Mouse (Mus musculus) limb, embryonic 14.5 days (tissue): ENCODE data around the gene Samd11. TPM values are rescaled to one million over a fixed set of nuclear protein-coding genes. Genes with fewer than 3 reads are reported as not detected.
A peak's percentile ranks its signal among the peaks of the same experiment; 100 is the strongest.

ENCODE experiments used
- ATAC-seq: fragments of 200-750 bp; cut with Nextera tagmentation; 2 replicates; pipeline ENCODE4 v1.8.0; 2017; ENCODE audit warnings: low read depth, moderate number of reproducible peaks, moderate TSS enrichment; ENCODE audit not compliant: low FRiP score
- DNase-seq: peaks from one replicate; pipeline ENCODE4 v3.0.0-alpha.2; 2015; ENCODE audit warnings: low spot score
- H3K27ac ChIP-seq: fragments of 300-500 bp; sonication (generic); replicated peaks from 2 replicates; pipeline ENCODE4 v1.5.1; 2014; ENCODE audit warnings: low read depth, mild to moderate bottlenecking, low read length, moderate library complexity, mixed read lengths
- H3K27me3 ChIP-seq: fragments of 300-500 bp; sonication (generic); 2 replicates; pipeline ENCODE4 v1.6.1; 2014; ENCODE audit warnings: low read length, mixed read lengths; ENCODE audit not compliant: control insufficient read depth, insufficient read depth
- H3K36me3 ChIP-seq: fragments of 300-500 bp; sonication (generic); 2 replicates; pipeline ENCODE4 v1.6.1; 2014; ENCODE audit warnings: mild to moderate bottlenecking, low read length, moderate library complexity, mixed read lengths; ENCODE audit not compliant: control insufficient read depth, insufficient read depth
- H3K4me1 ChIP-seq: fragments of 300-500 bp; sonication (generic); 2 replicates; pipeline ENCODE4 v1.6.1; 2014; ENCODE audit warnings: antibody characterized with exemption, low read length, mixed read lengths; ENCODE audit not compliant: control insufficient read depth, insufficient read depth
- H3K4me2 ChIP-seq: fragments of 300-500 bp; sonication (generic); replicated peaks from 2 replicates; pipeline ENCODE4 v1.6.1; 2014; ENCODE audit warnings: low read depth, mild to moderate bottlenecking, low read length, moderate library complexity; ENCODE audit not compliant: severe bottlenecking
- H3K4me3 ChIP-seq: fragments of 300-500 bp; sonication (generic); replicated peaks from 2 replicates; pipeline ENCODE4 v1.5.1; 2014; ENCODE audit warnings: low read length
- H3K9ac ChIP-seq: fragments of 300-500 bp; sonication (generic); 2 replicates; pipeline ENCODE4 v1.6.1; 2014; ENCODE audit warnings: mild to moderate bottlenecking, low read depth, low read length, moderate library complexity; ENCODE audit not compliant: severe bottlenecking
- H3K9me3 ChIP-seq: fragments of 300-500 bp; sonication (generic); 2 replicates; pipeline ENCODE4 v1.6.1; 2016; ENCODE audit warnings: low read length; ENCODE audit not compliant: control insufficient read depth
- POLR2A ChIP-seq: fragments of 200-500 bp; IDR thresholded peaks from 2 replicates; pipeline ENCODE4 v1.8.0; 2012; ENCODE audit warnings: inconsistent platforms, mild to moderate bottlenecking, moderate library complexity, borderline replicate concordance; ENCODE audit not compliant: insufficient read depth, insufficient read length; ENCODE audit errors: extremely low read depth
- WGBS: fragments of 180-500 bp; shearing (Covaris S2); extraction: QIAGEN DNeasy Blood & Tissue Kit; methylation state at CpG from one replicate; pipeline ENCODE4 v1.1.7; 2014; 5-methylcytosine and 5-hydroxymethylcytosine counted together
- polyA plus RNA-seq, 2 experiments: library from polyadenylated mRNA; depleted of rRNA in 1 of 2; stranded (reverse) in 1 of 2; unstranded in 1 of 2; fragments of >200 nt; fragmentation: Nextera tagmentation in 1 of 2; extraction: Ambion mirVana in 1 of 2; gene quantifications; 2 replicates each; pipeline versions ENCODE4 v1.2.1 to v1.2.3; 2012 to 2014

Gene Samd11
- polyA plus RNA-seq, 2 experiments: 0.12 to 0.78 TPM

DNA sequence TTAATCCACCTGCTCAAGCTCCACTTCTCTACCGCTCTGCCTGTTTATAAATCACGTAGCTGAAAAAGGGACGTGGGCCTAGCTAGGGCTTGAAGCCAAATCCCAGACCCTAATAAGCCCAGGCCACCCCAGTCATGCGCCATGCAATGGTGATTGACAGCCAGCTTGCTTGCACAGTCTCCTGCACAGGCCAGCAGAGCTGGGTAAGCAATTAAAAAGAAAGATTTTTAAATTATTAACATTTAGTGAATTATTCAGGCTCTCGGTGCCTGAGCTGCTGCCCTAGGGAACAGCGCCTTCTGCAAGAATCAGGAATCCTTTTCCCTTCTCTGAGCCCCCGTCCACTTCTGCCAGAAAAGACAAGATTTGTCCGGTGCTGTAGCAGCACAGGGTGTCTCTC, 4.4 kb downstream of the Samd11 start:
- TF ChIP-seq POLR2A: no peak
- Histone ChIP-seq H3K9me3 (no peaks in the 10 kb centered on the region), H3K9ac (no peak overlapping the region), H3K27me3 (peaks cover 24% of the 10 kb centered on the region), H3K4me1 (no peaks in the 10 kb centered on the region), H3K4me2 (no peak overlapping the region), H3K4me3 (no peak overlapping the region), H3K27ac (no peak overlapping the region), H3K36me3 (peaks cover 32% of the 10 kb centered on the region)
- DNase-seq (no peak), ATAC-seq (no peak)
- 70% methylated on average over 8 of the region's 8 CpGs for WGBS

DNA sequence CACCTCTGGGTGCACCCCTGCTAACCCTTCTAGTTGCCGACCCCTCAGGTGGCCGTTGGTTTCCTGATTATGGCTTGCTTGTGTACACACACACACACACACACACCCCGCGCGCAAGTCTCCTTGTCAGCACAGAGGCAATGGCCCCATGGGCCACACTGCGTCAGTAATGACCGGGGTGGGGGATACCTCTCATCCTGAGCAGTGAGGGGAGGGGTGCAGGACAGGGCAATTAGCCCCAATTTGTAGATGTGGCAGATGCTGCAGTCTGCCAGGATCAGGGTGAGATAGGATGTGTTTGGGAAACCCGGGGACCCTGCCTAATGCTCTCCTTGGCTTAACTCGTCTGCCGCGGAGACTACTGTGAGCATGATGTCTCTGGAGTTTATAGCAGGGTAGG, 5.9 kb downstream of the Samd11 start:
- no peak overlapping the region for H3K4me3 ChIP-seq
- peaks cover 47% of the 10 kb centered on the region for H3K36me3 ChIP-seq
- no peak overlapping the region for H3K27ac ChIP-seq
- no peak overlapping the region for H3K9ac ChIP-seq
- no peak for TF ChIP-seq POLR2A
- no peaks in the 10 kb centered on the region for H3K4me1 ChIP-seq
- H3K4me2 ChIP-seq: no peak overlapping the region
- H3K27me3 ChIP-seq: peaks cover 12% of the 10 kb centered on the region
- WGBS: 56% methylated on average over 11 of the region's 11 CpGs
- DNase-seq: no peak
- no peaks in the 10 kb centered on the region for H3K9me3 ChIP-seq
- no peak for ATAC-seq

DNA sequence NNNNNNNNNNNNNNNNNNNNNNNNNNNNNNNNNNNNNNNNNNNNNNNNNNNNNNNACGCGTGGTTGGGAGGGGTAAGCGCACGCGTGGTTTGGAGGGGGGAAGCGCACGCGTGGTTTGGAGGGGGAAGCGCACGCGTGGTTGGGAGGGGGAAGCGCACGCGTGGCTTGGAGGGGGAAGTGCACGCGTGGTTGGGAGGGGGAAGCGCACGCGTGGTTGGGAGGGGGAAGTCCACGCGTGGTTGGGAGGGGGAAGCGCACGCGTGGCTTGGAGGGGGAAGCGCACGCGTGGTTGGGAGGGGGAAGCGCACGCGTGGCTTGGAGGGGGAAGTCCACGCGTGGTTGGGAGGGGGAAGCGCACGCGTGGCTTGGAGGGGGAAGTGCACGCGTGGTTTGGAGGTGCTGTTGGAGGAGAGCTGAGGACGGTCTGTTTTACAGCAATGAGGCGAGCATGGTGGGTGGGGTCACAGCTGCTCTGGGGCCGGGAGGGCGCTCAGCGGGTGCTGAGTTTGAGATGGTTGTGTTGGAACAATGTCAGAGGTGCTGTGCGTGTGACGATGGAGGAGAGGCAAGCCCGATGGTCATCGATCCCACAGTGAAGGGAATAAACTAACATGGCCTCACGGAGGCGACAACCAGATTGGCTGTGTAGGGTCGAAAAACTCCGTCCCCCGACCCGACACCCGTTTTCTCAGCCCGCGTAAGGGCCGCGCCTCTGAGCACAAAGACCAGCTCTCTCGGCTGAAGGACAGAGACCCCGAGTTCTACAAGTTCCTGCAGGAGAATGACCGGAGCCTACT, 18.6 kb downstream of the Samd11 start:
- Histone ChIP-seq H3K9ac (peak overlapping the region; percentile 61), H3K36me3 (peaks cover 60% of the 10 kb centered on the region), H3K27me3 (no peaks in the 10 kb centered on the region), H3K4me1 (peaks cover 11% of the 10 kb centered on the region), H3K9me3 (no peaks in the 10 kb centered on the region), H3K4me3 (peak overlapping the region; percentile 86), H3K27ac (no peak overlapping the region; the same call in 1 of the 2 replicates), H3K4me2 (peak overlapping the region; percentile 88)
- no peak for ATAC-seq
- 29% methylated on average over 55 of the region's 60 CpGs for WGBS
- no peak for DNase-seq
- TF ChIP-seq POLR2A: no peak

DNA sequence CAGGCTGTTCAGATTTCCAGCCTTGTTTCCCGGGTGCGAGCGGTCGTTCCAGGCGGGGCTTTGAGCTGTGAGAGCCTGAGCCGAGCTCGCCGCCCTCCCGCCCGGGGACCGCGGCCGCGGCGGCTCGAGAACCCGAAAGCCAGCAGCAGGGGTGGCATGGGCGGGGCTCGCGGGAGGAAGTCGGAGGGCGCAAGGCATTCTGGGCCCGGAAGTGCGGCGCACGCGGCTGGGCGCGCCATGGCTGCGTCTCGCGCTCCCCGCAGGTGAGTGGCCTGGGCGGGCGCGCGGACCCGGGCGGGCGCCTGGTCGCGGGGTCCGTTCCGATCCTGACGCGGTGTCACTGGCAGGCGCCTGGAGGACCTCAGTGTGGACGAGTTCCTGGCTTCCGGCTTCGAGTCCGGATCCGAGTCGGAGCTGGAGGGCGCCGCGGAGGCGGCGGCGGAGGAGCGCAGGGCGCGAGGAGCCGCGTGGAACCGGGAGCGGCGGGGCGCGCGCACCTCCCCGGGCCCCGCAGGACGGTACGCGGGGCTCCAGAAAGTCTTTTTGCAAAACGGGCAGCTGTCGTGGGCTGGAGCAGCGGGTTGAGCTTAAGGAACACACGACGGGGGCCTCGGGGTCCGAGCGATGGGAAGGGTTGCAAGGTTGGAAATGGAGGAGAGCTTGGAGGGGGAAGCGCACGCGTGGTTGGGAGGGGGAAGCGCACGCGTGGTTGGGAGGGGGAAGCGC, 19.5 kb downstream of the Samd11 start, which contains the start of gene Noc2l:
Gene Noc2l, plus strand, starts transcription at position 203 of the 726 bp plus-strand sequence.
- peaks cover 60% of the 10 kb centered on the region for H3K36me3 ChIP-seq
- peak; percentile 89 for DNase-seq
- H3K9me3 ChIP-seq: no peaks in the 10 kb centered on the region
- TF ChIP-seq POLR2A: 0 out of 2 replicates have a peak, but pooled peaks have one; percentile 51
- H3K27ac ChIP-seq: peak within 1 kb of the TSS; percentile 86
- peak within 1 kb of the TSS; percentile 86 for H3K4me3 ChIP-seq
- under 1% methylated on average over 82 of the region's 90 CpGs for WGBS
- peak; percentile 91 for ATAC-seq
- no peaks in the 10 kb centered on the region for H3K27me3 ChIP-seq
- peak within 1 kb of the TSS; percentile 88 for H3K4me2 ChIP-seq
- peak within 1 kb of the TSS; percentile 72 for H3K9ac ChIP-seq
- peaks cover 11% of the 10 kb centered on the region for H3K4me1 ChIP-seq

DNA sequence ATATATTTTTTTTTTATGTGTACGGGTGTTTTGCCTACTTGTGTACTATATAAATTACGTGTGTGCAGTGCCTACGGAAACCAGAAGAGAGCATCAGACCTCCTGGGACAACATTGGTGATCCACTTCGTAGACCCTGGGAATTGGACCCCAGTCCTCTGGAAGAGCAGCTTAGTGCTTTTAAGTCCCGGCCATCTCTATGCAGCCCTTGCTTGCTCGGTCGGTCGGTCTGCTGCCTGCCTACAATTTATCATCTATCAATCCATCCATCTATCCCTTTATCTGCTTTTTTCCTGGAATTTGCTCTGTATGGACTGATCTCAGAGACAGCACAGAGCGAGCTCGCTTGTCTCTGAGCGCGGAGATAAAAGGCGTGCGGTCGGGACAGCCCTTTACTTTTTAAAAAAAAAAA, 20.1 kb downstream of the Samd11 start:
- 1% methylated on average over 15 of the region's 15 CpGs for WGBS
- Histone ChIP-seq H3K36me3 (peaks cover 60% of the 10 kb centered on the region), H3K27ac (no peak overlapping the region), H3K9me3 (no peaks in the 10 kb centered on the region), H3K4me1 (peaks cover 11% of the 10 kb centered on the region), H3K4me3 (peak overlapping the region; percentile 86), H3K27me3 (no peaks in the 10 kb centered on the region), H3K4me2 (peak overlapping the region; percentile 88), H3K9ac (peak overlapping the region; percentile 61)
- ATAC-seq (peak; percentile 13), DNase-seq (peak; percentile 42)
- no peak for TF ChIP-seq POLR2A
